Mouse (Mus musculus): ENCODE data around the gene Gm37240. TPM values are rescaled to one million over a fixed set of nuclear protein-coding genes. Genes with fewer than 3 reads are reported as not detected.

Gene Gm37240
- polyA plus RNA-seq, 1 experiment from 2014 or later, result 18.1 TPM

DNA sequence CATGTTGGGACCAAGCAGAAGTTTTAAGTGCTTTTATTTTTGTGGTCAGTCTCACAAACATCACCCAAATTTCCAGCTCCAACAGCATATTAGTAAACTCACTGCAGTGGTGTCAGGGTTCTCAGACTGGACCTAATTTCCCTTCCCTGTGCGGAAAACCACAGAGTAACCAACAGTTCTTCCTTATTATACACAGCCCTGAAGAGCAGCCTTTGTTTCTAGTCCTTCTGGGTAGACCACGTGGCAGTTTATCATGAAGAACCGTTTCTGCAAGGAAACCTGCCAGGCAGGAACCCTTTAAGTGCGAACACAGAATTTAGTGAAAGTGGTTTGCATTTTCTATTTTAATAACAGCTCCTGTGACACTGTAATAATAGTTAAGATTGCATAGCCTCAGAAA lies 1395.2 kb downstream of the Gm37240 start:
- H3K4me1 ChIP-seq (replicated peaks; ENCODE audit: control insufficient read depth, insufficient read depth), result no peaks in the 10 kb centered on the region
- no peak overlapping the region for H3K4me2 ChIP-seq (replicated peaks; ENCODE audit: low read depth)
- no peak overlapping the region for H3K4me3 ChIP-seq (ENCODE audit: low read depth, low read length)
- WGBS, result 58% methylated on average over 4 of the region's 4 CpGs
- H3K36me3 ChIP-seq (ENCODE audit: control insufficient read depth, insufficient read depth, low read length), result no peaks in the 10 kb centered on the region; the same call in 1 of the 2 replicates
- no peak overlapping the region for H3K9ac ChIP-seq (ENCODE audit: low read length)
- no peak overlapping the region for H3K27ac ChIP-seq (replicated peaks)
- ATAC-seq (ENCODE audit: low FRiP score, low TSS enrichment) (no peak), DNase-seq (ENCODE audit: low spot score) (no peak)
- no peaks in the 10 kb centered on the region for H3K9me3 ChIP-seq (ENCODE audit: control insufficient read depth, low read length)
- no peak for TF ChIP-seq EP300 (optimal IDR thresholded peaks at IDR 0.05)
- H3K27me3 ChIP-seq (ENCODE audit: control insufficient read depth, insufficient read depth, low read length), result no peaks in the 10 kb centered on the region

GRCm38 (mm10) chr3:84488716-84489115 lies 1398.6 kb downstream of the Gm37240 start:
- WGBS, result 64% methylated on average over 6 of the region's 6 CpGs

GRCm38 (mm10) chr3:84484891-84485290 lies 1402.4 kb downstream of the Gm37240 start:
- 57% methylated on average over 3 of the region's 3 CpGs for WGBS
- no peak for DNase-seq (ENCODE audit: low spot score)

More at GRCm38 (mm10) chr3:84488716-84489115, 1398.6 kb downstream of the Gm37240 start:
- Histone ChIP-seq H3K27ac (replicated peaks) (no peak overlapping the region), H3K36me3 (ENCODE audit: control insufficient read depth, insufficient read depth, low read length) (no peaks in the 10 kb centered on the region), H3K4me2 (replicated peaks; ENCODE audit: low read depth) (no peak overlapping the region), H3K9me3 (ENCODE audit: control insufficient read depth, low read length) (no peaks in the 10 kb centered on the region), H3K4me1 (replicated peaks; ENCODE audit: control insufficient read depth, insufficient read depth) (no peaks in the 10 kb centered on the region), H3K4me3 (ENCODE audit: low read depth, low read length) (no peak overlapping the region), H3K9ac (ENCODE audit: low read length) (no peak overlapping the region), H3K27me3 (ENCODE audit: control insufficient read depth, insufficient read depth, low read length) (no peaks in the 10 kb centered on the region)
- TF ChIP-seq EP300 (optimal IDR thresholded peaks at IDR 0.05), result no peak
- no peak for TF ChIP-seq CTCF (IDR thresholded peaks at IDR 0.05; ENCODE audit: low read depth)
- DNase-seq (ENCODE audit: low spot score) (no peak), ATAC-seq (ENCODE audit: low FRiP score, low TSS enrichment) (no peak)

GRCm38 (mm10) chr3:84484333-84484732 lies 1403.0 kb downstream of the Gm37240 start:
- no peak for TF ChIP-seq EP300 (optimal IDR thresholded peaks at IDR 0.05)
- TF ChIP-seq CTCF (IDR thresholded peaks at IDR 0.05; ENCODE audit: low read depth), result no peak
- no peak overlapping the region for H3K4me3 ChIP-seq (ENCODE audit: low read depth, low read length)
- H3K4me1 ChIP-seq (replicated peaks; ENCODE audit: control insufficient read depth, insufficient read depth), result no peaks in the 10 kb centered on the region

More at GRCm38 (mm10) chr3:84484891-84485290, 1402.4 kb downstream of the Gm37240 start:
- no peaks in the 10 kb centered on the region for H3K36me3 ChIP-seq (ENCODE audit: control insufficient read depth, insufficient read depth, low read length)
- no peak overlapping the region for H3K4me3 ChIP-seq (ENCODE audit: low read depth, low read length)
- H3K4me1 ChIP-seq (replicated peaks; ENCODE audit: control insufficient read depth, insufficient read depth), result no peaks in the 10 kb centered on the region
- no peaks in the 10 kb centered on the region for H3K27me3 ChIP-seq (ENCODE audit: control insufficient read depth, insufficient read depth, low read length)
- H3K27ac ChIP-seq (replicated peaks), result peak overlapping the region; percentile 8; the same call in 1 of the 2 replicates
- H3K9me3 ChIP-seq (ENCODE audit: control insufficient read depth, low read length), result no peaks in the 10 kb centered on the region
- TF ChIP-seq CTCF (IDR thresholded peaks at IDR 0.05; ENCODE audit: low read depth) (no peak), EP300 (optimal IDR thresholded peaks at IDR 0.05) (no peak)
- H3K9ac ChIP-seq (ENCODE audit: low read length), result no peak overlapping the region
- ATAC-seq (ENCODE audit: low FRiP score, low TSS enrichment), result no peak
- H3K4me2 ChIP-seq (replicated peaks; ENCODE audit: low read depth), result no peak overlapping the region

DNA sequence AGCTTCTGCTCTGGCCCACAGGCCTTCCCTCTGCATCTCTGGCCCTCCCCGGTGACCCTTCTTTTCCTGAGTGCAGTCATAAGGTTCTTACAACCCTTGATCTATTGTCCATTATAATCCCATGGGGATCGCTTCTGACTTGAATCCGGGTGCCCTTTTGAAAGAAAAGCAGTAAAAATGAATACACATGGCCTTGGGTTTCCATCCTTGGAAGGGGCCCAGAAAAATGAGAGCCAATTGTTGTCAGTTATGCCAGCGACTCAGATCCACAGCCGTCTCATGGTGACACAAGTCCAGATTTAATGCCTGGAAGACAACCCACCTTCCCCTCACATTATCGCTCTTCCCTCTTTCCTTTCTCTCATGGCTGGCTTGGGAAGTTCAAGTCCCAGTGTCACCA lies 1405.2 kb downstream of the Gm37240 start:
- H3K27ac ChIP-seq (replicated peaks), result no peak overlapping the region
- H3K4me1 ChIP-seq (replicated peaks; ENCODE audit: control insufficient read depth, insufficient read depth), result no peaks in the 10 kb centered on the region
- no peak overlapping the region for H3K4me3 ChIP-seq (ENCODE audit: low read depth, low read length)
- 80% methylated on average over 6 of the region's 6 CpGs for WGBS
- no peaks in the 10 kb centered on the region for H3K27me3 ChIP-seq (ENCODE audit: control insufficient read depth, insufficient read depth, low read length)
- ATAC-seq (ENCODE audit: low FRiP score, low TSS enrichment) (no peak), DNase-seq (ENCODE audit: low spot score) (no peak)
- no peaks in the 10 kb centered on the region for H3K36me3 ChIP-seq (ENCODE audit: control insufficient read depth, insufficient read depth, low read length)
- no peak overlapping the region for H3K4me2 ChIP-seq (replicated peaks; ENCODE audit: low read depth)
- no peaks in the 10 kb centered on the region for H3K9me3 ChIP-seq (ENCODE audit: control insufficient read depth, low read length)
- no peak overlapping the region for H3K9ac ChIP-seq (ENCODE audit: low read length)
- TF ChIP-seq CTCF (IDR thresholded peaks at IDR 0.05; ENCODE audit: low read depth) (no peak), EP300 (optimal IDR thresholded peaks at IDR 0.05) (no peak)

More at GRCm38 (mm10) chr3:84484333-84484732, 1403.0 kb downstream of the Gm37240 start:
- no peak for DNase-seq (ENCODE audit: low spot score)
- ATAC-seq (ENCODE audit: low FRiP score, low TSS enrichment), result no peak
- no peaks in the 10 kb centered on the region for H3K36me3 ChIP-seq (ENCODE audit: control insufficient read depth, insufficient read depth, low read length)
- no peaks in the 10 kb centered on the region for H3K27me3 ChIP-seq (ENCODE audit: control insufficient read depth, insufficient read depth, low read length)
- H3K9ac ChIP-seq (ENCODE audit: low read length), result no peak overlapping the region
- H3K4me2 ChIP-seq (replicated peaks; ENCODE audit: low read depth), result no peak overlapping the region
- 68% methylated on average over 4 of the region's 4 CpGs for WGBS
- no peaks in the 10 kb centered on the region for H3K9me3 ChIP-seq (ENCODE audit: control insufficient read depth, low read length)
- H3K27ac ChIP-seq (replicated peaks), result no peak overlapping the region

DNA sequence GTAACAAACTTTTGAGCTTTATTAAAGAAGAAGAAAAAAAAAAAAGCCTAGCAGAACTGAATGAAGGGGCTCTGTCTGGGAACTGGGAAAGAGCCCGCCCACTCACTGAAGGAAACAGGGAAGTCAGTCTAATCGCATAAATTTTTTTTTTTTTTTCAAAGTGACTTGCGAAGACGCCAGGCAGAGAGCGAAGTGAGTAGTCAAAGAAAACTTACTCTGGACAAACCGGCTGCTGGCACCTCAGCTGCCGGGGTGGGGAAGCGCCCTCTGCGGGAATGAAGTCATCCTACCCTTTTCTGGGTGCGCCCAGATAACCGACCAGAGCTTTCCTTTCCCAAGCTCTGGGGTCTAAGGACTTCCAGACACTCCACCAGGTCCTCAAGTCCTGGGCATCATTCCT lies 1406.2 kb downstream of the Gm37240 start:
- H3K4me2 ChIP-seq (replicated peaks; ENCODE audit: low read depth), result peak overlapping the region; percentile 100
- peak overlapping the region; percentile 90 for H3K27ac ChIP-seq (replicated peaks)
- TF ChIP-seq EP300 (optimal IDR thresholded peaks at IDR 0.05), result no peak
- TF ChIP-seq CTCF (IDR thresholded peaks at IDR 0.05; ENCODE audit: low read depth), result peak; percentile 76
- no peaks in the 10 kb centered on the region for H3K27me3 ChIP-seq (ENCODE audit: control insufficient read depth, insufficient read depth, low read length)
- 7% methylated on average over 11 of the region's 11 CpGs for WGBS
- peak; percentile 81 for DNase-seq (ENCODE audit: low spot score)
- ATAC-seq (ENCODE audit: low FRiP score, low TSS enrichment), result peak; percentile 62
- H3K9me3 ChIP-seq (ENCODE audit: control insufficient read depth, low read length), result no peaks in the 10 kb centered on the region
- H3K9ac ChIP-seq (ENCODE audit: low read length), result peak overlapping the region; percentile 87
- H3K36me3 ChIP-seq (ENCODE audit: control insufficient read depth, insufficient read depth, low read length), result no peaks in the 10 kb centered on the region
- no peaks in the 10 kb centered on the region for H3K4me1 ChIP-seq (replicated peaks; ENCODE audit: control insufficient read depth, insufficient read depth)
- H3K4me3 ChIP-seq (ENCODE audit: low read depth, low read length), result peak overlapping the region; percentile 78
